Mouse (Mus musculus) liver, embryonic 14.5 days (tissue): ENCODE measurements at regions not wholly inside any gene's neighbourhood (a gene's known extent, or its start where the extent isn't known, plus 50 kb on each side); places are given as distances from the start of the nearest gene placed in this dataset.

Experiments
- CTCF ChIP-seq: IDR thresholded peaks from 2 replicates; pipeline ENCODE4 v1.5.1; 2016; ENCODE audit warnings: antibody characterized with exemption, low read depth, control low read depth
- EP300 ChIP-seq: IDR thresholded peaks from 2 replicates; pipeline ENCODE4 v1.6.1; 2016; ENCODE audit warnings: antibody characterized with exemption, low read depth

- peak; percentile 30; the same call in 1 of the 2 replicates for TF ChIP-seq CTCF
- TF ChIP-seq EP300 = no peak
Measured at GRCm38 (mm10) chr11:24247285-24247684, 169.4 kb downstream of the Bcl11a start.
